Mouse (Mus musculus) liver, embryonic 15.5 days (tissue): ENCODE measurements around the gene M6pr. TPM values are rescaled to one million over a fixed set of nuclear protein-coding genes. Genes with fewer than 3 reads are reported as not detected.

Experiments used
- ATAC-seq: fragments of 200-750 bp; cut with Nextera tagmentation; 2 replicates; pipeline ENCODE4 v1.8.0; 2017; ENCODE audit warnings: moderate number of reproducible peaks, mild to moderate bottlenecking, moderate library complexity; ENCODE audit not compliant: insufficient read depth
- H3K27ac ChIP-seq: fragments of 300-500 bp; sonication (generic); replicated peaks from 2 replicates; pipeline ENCODE4 v1.5.1; 2015; ENCODE audit warnings: mild to moderate bottlenecking, inconsistent platforms
- H3K27me3 ChIP-seq: fragments of 300-500 bp; sonication (generic); 2 replicates; pipeline ENCODE4 v1.6.1; 2015; ENCODE audit warnings: mild to moderate bottlenecking, inconsistent platforms
- H3K36me3 ChIP-seq: fragments of 300-500 bp; sonication (generic); replicated peaks from 2 replicates; pipeline ENCODE4 v1.6.1; 2015; ENCODE audit warnings: moderate library complexity, mild to moderate bottlenecking, inconsistent platforms
- H3K4me1 ChIP-seq: fragments of 300-500 bp; sonication (generic); replicated peaks from 2 replicates; pipeline ENCODE4 v1.6.1; 2015; ENCODE audit warnings: inconsistent platforms
- H3K4me2 ChIP-seq: fragments of 300-500 bp; sonication (generic); 2 replicates; pipeline ENCODE4 v1.6.1; 2015; ENCODE audit warnings: moderate library complexity, mild to moderate bottlenecking, inconsistent platforms
- H3K4me3 ChIP-seq: fragments of 300-500 bp; sonication (generic); replicated peaks from 2 replicates; pipeline ENCODE4 v1.5.1; 2015; ENCODE audit warnings: mild to moderate bottlenecking, inconsistent platforms
- H3K9ac ChIP-seq: fragments of 300-500 bp; sonication (generic); 2 replicates; pipeline ENCODE4 v1.6.1; 2015; ENCODE audit warnings: moderate library complexity, mild to moderate bottlenecking, inconsistent platforms
- H3K9me3 ChIP-seq: fragments of 300-500 bp; sonication (generic); replicated peaks from 2 replicates; pipeline ENCODE4 v1.6.1; 2016; ENCODE audit warnings: inconsistent platforms
- WGBS: fragments of 180-500 bp; shearing (Covaris S2); methylation state at CpG from one replicate; pipeline ENCODE4 v1.1.7; 2015; ENCODE audit warnings: mixed read lengths; ENCODE audit not compliant: insufficient replicate concordance; 5-methylcytosine and 5-hydroxymethylcytosine counted together
- polyA plus RNA-seq: library from polyadenylated mRNA; unstranded; fragments of >200 nt; fragmentation: Nextera tagmentation; extraction: Ambion mirVana; gene quantifications from 2 replicates; pipeline ENCODE4 v1.2.1, GENCODE M21; 2015

Gene M6pr
- polyA plus RNA-seq, 1 experiment from 2014 or later = 85.3 TPM

- Histone ChIP-seq H3K4me2 (peak overlapping the region; percentile 79), H3K27me3 (no peaks in the 10 kb centered on the region), H3K27ac (peak overlapping the region; percentile 85; the same call in 1 of the 2 replicates), H3K4me1 (peaks cover 27% of the 10 kb centered on the region), H3K9ac (peak overlapping the region; percentile 91), H3K9me3 (no peaks in the 10 kb centered on the region), H3K4me3 (peak overlapping the region; percentile 86), H3K36me3 (peaks cover 36% of the 10 kb centered on the region)
- WGBS = 29% methylated on average over 5 of the region's 5 CpGs
- no peak for ATAC-seq
Observed at GRCm38 (mm10) chr6:122310187-122310820, 1.8 kb downstream of the M6pr start.

- Histone ChIP-seq H3K27ac (no peak overlapping the region), H3K4me3 (no peak overlapping the region), H3K9me3 (no peaks in the 10 kb centered on the region), H3K27me3 (no peaks in the 10 kb centered on the region), H3K4me1 (no peaks in the 10 kb centered on the region), H3K4me2 (no peak overlapping the region), H3K9ac (no peak overlapping the region), H3K36me3 (peaks cover 65% of the 10 kb centered on the region)
- WGBS = 79% methylated on average over 1 of the region's 1 CpGs
- no peak for ATAC-seq
Observed at GRCm38 (mm10) chr6:122318726-122319125, 10.2 kb downstream of the M6pr start.

- Histone ChIP-seq H3K4me2 (no peak overlapping the region), H3K9ac (no peak overlapping the region), H3K36me3 (0 out of 2 replicates have a peak, but pooled peaks cover 5% of the 10 kb centered on the region), H3K27me3 (no peaks in the 10 kb centered on the region), H3K9me3 (no peaks in the 10 kb centered on the region), H3K4me1 (no peaks in the 10 kb centered on the region), H3K4me3 (no peak overlapping the region), H3K27ac (no peak overlapping the region)
- no peak for ATAC-seq
- 69% methylated on average over 6 of the region's 6 CpGs for WGBS
Observed at GRCm38 (mm10) chr6:122325361-122325975, 16.9 kb downstream of the M6pr start.

GRCm38 (mm10) chr6:122333081-122333612 lies 24.6 kb downstream of the M6pr start:
- no peak overlapping the region for H3K4me3 ChIP-seq
- H3K27me3 ChIP-seq = peaks cover 1% of the 10 kb centered on the region
- H3K27ac ChIP-seq = no peak overlapping the region
- H3K4me2 ChIP-seq = no peak overlapping the region
- H3K4me1 ChIP-seq = no peaks in the 10 kb centered on the region
- WGBS = 74% methylated on average over 13 of the region's 13 CpGs
- H3K36me3 ChIP-seq = 0 out of 2 replicates have a peak, but pooled peaks cover 5% of the 10 kb centered on the region
- ATAC-seq = no peak
- H3K9ac ChIP-seq = no peak overlapping the region
- no peaks in the 10 kb centered on the region for H3K9me3 ChIP-seq

GRCm38 (mm10) chr6:122334786-122335340 lies 26.3 kb downstream of the M6pr start:
- H3K9me3 ChIP-seq = no peaks in the 10 kb centered on the region
- WGBS = 65% methylated on average over 7 of the region's 7 CpGs
- H3K36me3 ChIP-seq = 0 out of 2 replicates have a peak, but pooled peaks cover 5% of the 10 kb centered on the region
- no peak overlapping the region for H3K9ac ChIP-seq
- H3K4me2 ChIP-seq = no peak overlapping the region
- H3K4me3 ChIP-seq = no peak overlapping the region
- ATAC-seq = no peak
- H3K27me3 ChIP-seq = peaks cover 14% of the 10 kb centered on the region
- H3K27ac ChIP-seq = no peak overlapping the region
- peaks cover 7% of the 10 kb centered on the region for H3K4me1 ChIP-seq

GRCm38 (mm10) chr6:122337546-122337945 lies 29.0 kb downstream of the M6pr start:
- no peak overlapping the region for H3K9ac ChIP-seq
- H3K4me2 ChIP-seq = no peak overlapping the region
- H3K4me1 ChIP-seq = peaks cover 16% of the 10 kb centered on the region
- no peak for ATAC-seq
- 56% methylated on average over 6 of the region's 6 CpGs for WGBS
- H3K27ac ChIP-seq = no peak overlapping the region
- peaks cover 14% of the 10 kb centered on the region for H3K27me3 ChIP-seq
- no peaks in the 10 kb centered on the region for H3K9me3 ChIP-seq
- H3K4me3 ChIP-seq = no peak overlapping the region
- 0 out of 2 replicates have a peak, but pooled peaks cover 2% of the 10 kb centered on the region for H3K36me3 ChIP-seq

GRCm38 (mm10) chr6:122339047-122339647 lies 30.6 kb downstream of the M6pr start:
- peak overlapping the region; percentile 65 for H3K9ac ChIP-seq
- peak; percentile 78 for ATAC-seq
- no peaks in the 10 kb centered on the region for H3K9me3 ChIP-seq
- H3K27me3 ChIP-seq = peaks cover 14% of the 10 kb centered on the region
- peak overlapping the region; percentile 81 for H3K4me3 ChIP-seq
- H3K36me3 ChIP-seq = no peaks in the 10 kb centered on the region
- under 1% methylated on average over 35 of the region's 51 CpGs for WGBS
- peak overlapping the region; percentile 74; the same call in 1 of the 2 replicates for H3K27ac ChIP-seq
- peaks cover 20% of the 10 kb centered on the region for H3K4me1 ChIP-seq
- H3K4me2 ChIP-seq = peak overlapping the region; percentile 89

- H3K4me2 ChIP-seq = peak overlapping the region; percentile 89
- peak overlapping the region; percentile 65 for H3K9ac ChIP-seq
- peak overlapping the region; percentile 81 for H3K4me3 ChIP-seq
- peaks cover 14% of the 10 kb centered on the region for H3K27me3 ChIP-seq
- peak overlapping the region; percentile 74 for H3K27ac ChIP-seq
- peaks cover 20% of the 10 kb centered on the region for H3K4me1 ChIP-seq
- under 1% methylated on average over 50 of the region's 71 CpGs for WGBS
- ATAC-seq = peak; percentile 87
- H3K9me3 ChIP-seq = no peaks in the 10 kb centered on the region
- no peaks in the 10 kb centered on the region for H3K36me3 ChIP-seq
Observed at GRCm38 (mm10) chr6:122339648-122340341, 31.3 kb downstream of the M6pr start.

- WGBS = 4% methylated on average over 17 of the region's 17 CpGs
- H3K36me3 ChIP-seq = no peaks in the 10 kb centered on the region
- no peaks in the 10 kb centered on the region for H3K9me3 ChIP-seq
- H3K4me3 ChIP-seq = peak within 1 kb of the TSS; percentile 81
- H3K4me1 ChIP-seq = peaks cover 20% of the 10 kb centered on the region
- H3K4me2 ChIP-seq = peak within 1 kb of the TSS; percentile 89
- peaks cover 14% of the 10 kb centered on the region for H3K27me3 ChIP-seq
- peak within 1 kb of the TSS; percentile 65 for H3K9ac ChIP-seq
- H3K27ac ChIP-seq = peak within 1 kb of the TSS; percentile 74
- ATAC-seq = no peak
Observed at GRCm38 (mm10) chr6:122340349-122341000, 32.0 kb downstream of the M6pr start, which contains the start of gene Phc1. Gene Phc1 (minus strand): TSS chr6:122340561.
